Mouse (Mus musculus): ENCODE results near the gene Atp1a4. TPM values are rescaled to one million over a fixed set of nuclear protein-coding genes. Genes with fewer than 3 reads are reported as not detected.

Gene Atp1a4
- polyA plus RNA-seq, 1 experiment = 331 TPM

DNA sequence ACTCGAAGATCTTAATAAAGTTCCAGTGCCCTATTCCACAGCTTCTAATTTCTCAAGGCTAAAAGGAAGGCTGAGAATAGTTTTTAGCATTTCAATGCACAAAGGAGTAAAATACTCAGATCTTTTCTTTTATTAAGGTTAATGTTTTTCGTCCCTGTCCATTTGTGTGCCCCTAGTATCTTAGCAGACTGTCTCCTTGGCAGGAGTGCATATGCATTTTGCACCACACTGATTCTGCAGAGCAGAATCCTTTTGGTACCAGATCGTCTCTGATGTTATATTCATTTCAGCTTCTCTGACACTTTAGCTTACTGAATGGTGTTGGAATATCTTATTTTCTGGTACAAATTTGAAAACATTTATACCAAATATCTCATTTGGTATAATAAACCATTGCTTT is 76.4 kb downstream of the Atp1a4 start:
- H3K36me3 ChIP-seq (ENCODE audit: control insufficient read depth, insufficient read depth, low read length) = peaks cover 1% of the 10 kb centered on the region

DNA sequence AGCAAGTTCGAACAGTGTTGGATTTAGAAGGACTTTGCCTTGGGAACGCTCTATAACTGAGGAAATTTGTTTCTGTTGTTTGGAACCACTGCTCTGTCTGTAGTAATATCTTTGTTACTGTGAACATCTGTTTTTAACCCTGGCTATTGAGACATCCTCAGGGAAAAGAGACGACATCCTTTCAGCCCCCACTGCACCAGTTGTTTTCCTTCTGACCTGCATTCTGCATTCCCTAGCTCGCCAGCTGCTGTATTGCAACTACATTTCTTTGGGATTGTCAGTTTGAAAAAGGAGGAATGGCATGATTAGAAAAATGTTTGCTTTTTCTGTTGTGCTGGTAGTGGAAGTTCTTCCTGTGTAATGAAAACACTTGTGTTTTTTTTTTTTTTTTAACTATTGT is 77.3 kb downstream of the Atp1a4 start:
- TF ChIP-seq POLR2A (IDR thresholded peaks at IDR 0.05; ENCODE audit: control insufficient read depth, low read depth, low read length) (no peak), CTCF (IDR thresholded peaks at IDR 0.05; ENCODE audit: control insufficient read depth, insufficient read depth, insufficient replicate concordance, low read depth, low read length) (no peak)
- Histone ChIP-seq H3K36me3 (ENCODE audit: control insufficient read depth, insufficient read depth, low read length) (no peaks in the 10 kb centered on the region; the same call in 1 of the 2 replicates), H3K27me3 (ENCODE audit: control insufficient read depth, insufficient read depth, low read length) (no peaks in the 10 kb centered on the region), H3K27ac (ENCODE audit: control insufficient read depth, insufficient read depth, low read depth, low read length) (no peak overlapping the region), H3K4me1 (ENCODE audit: control insufficient read depth, insufficient read depth, low read length) (no peaks in the 10 kb centered on the region), H3K4me3 (ENCODE audit: control insufficient read depth, low read depth, low read length) (no peak overlapping the region)

More for the DNA sequence above, 76.4 kb downstream of the Atp1a4 start:
- Histone ChIP-seq H3K4me1 (ENCODE audit: control insufficient read depth, insufficient read depth, low read length) (no peaks in the 10 kb centered on the region), H3K4me3 (ENCODE audit: control insufficient read depth, low read depth, low read length) (no peak overlapping the region), H3K27me3 (ENCODE audit: control insufficient read depth, insufficient read depth, low read length) (no peaks in the 10 kb centered on the region), H3K27ac (ENCODE audit: control insufficient read depth, insufficient read depth, low read depth, low read length) (no peak overlapping the region)
- TF ChIP-seq CTCF (IDR thresholded peaks at IDR 0.05; ENCODE audit: control insufficient read depth, insufficient read depth, insufficient replicate concordance, low read depth, low read length) = no peak
- no peak for TF ChIP-seq POLR2A (IDR thresholded peaks at IDR 0.05; ENCODE audit: control insufficient read depth, low read depth, low read length)

DNA sequence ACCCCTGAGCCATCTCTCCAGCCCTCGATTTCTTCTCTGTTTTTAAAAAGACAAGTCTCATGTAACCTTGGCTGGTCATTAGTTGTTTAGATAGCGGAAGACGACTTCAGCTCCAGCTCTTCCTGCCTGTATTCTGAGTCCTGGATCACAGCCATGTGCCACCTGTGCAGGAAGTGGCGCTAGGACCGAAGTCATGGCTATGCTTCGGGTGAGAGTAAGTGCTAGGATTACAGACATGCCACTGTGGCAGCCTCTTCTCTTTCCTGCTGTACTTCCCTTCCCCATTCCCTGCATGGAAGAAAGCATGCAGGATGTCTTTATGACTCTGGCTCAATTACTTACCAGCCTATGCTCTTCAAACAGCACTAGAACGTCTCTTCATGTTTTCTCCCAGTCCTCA is 79.1 kb downstream of the Atp1a4 start:
- no peaks in the 10 kb centered on the region for H3K4me1 ChIP-seq (ENCODE audit: control insufficient read depth, insufficient read depth, low read length)
- H3K27ac ChIP-seq (ENCODE audit: control insufficient read depth, insufficient read depth, low read depth, low read length) = no peak overlapping the region
- H3K4me3 ChIP-seq (ENCODE audit: control insufficient read depth, low read depth, low read length) = no peak overlapping the region
- H3K36me3 ChIP-seq (ENCODE audit: control insufficient read depth, insufficient read depth, low read length) = peaks cover 1% of the 10 kb centered on the region
- no peaks in the 10 kb centered on the region for H3K27me3 ChIP-seq (ENCODE audit: control insufficient read depth, insufficient read depth, low read length)
- TF ChIP-seq CTCF (IDR thresholded peaks at IDR 0.05; ENCODE audit: control insufficient read depth, insufficient read depth, insufficient replicate concordance, low read depth, low read length) (no peak), POLR2A (IDR thresholded peaks at IDR 0.05; ENCODE audit: control insufficient read depth, low read depth, low read length) (no peak)

DNA sequence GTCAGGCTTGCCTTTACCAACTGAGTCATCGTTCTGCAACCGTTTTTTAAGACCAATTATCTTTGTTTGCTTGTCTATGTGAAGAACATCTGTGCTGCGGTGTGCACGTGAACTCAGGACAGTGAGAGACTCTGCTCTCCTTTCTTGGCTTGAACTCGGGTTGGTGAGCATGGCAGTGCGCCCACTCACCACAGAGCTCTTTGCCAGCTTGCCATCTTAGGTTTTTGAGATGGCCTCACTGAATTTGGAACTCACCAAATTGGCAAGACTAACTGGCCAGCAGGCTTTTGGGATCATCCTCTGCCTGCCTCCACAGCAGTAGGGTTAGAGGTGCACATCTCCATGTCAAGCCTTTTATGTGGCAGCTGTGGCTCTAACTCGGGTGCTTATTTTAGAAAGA is 80.4 kb downstream of the Atp1a4 start:
- no peak for TF ChIP-seq CTCF (IDR thresholded peaks at IDR 0.05; ENCODE audit: control insufficient read depth, insufficient read depth, insufficient replicate concordance, low read depth, low read length)
- no peak for TF ChIP-seq POLR2A (IDR thresholded peaks at IDR 0.05; ENCODE audit: control insufficient read depth, low read depth, low read length)
- Histone ChIP-seq H3K36me3 (ENCODE audit: control insufficient read depth, insufficient read depth, low read length) (peaks cover 1% of the 10 kb centered on the region), H3K27ac (ENCODE audit: control insufficient read depth, insufficient read depth, low read depth, low read length) (no peak overlapping the region), H3K4me3 (ENCODE audit: control insufficient read depth, low read depth, low read length) (no peak overlapping the region), H3K4me1 (ENCODE audit: control insufficient read depth, insufficient read depth, low read length) (no peaks in the 10 kb centered on the region), H3K27me3 (ENCODE audit: control insufficient read depth, insufficient read depth, low read length) (no peaks in the 10 kb centered on the region)

Other genes starting within 250 kb of the Atp1a4 start
- gene Vangl2, start 230.0 kb downstream of the Atp1a4 start, polyA plus RNA-seq (2012; rRNA removed) = 2.6 and 4.6 TPM in 2 replicates
- 0.24 and 0.33 TPM in 2 replicates for gene Nhlh1, start 200.8 kb downstream of the Atp1a4 start, polyA plus RNA-seq (2012; rRNA removed)
- 28.1 and 33.1 TPM in 2 replicates for gene Copa, start 175.9 kb downstream of the Atp1a4 start, polyA plus RNA-seq (2012; rRNA removed)
- gene Ncstn, start 175.6 kb downstream of the Atp1a4 start, polyA plus RNA-seq (2012; rRNA removed) = 60.5 and 77.9 TPM in 2 replicates
- 22.3 and 25.8 TPM in 2 replicates for gene Pex19, start 131.7 kb downstream of the Atp1a4 start, polyA plus RNA-seq (2012; rRNA removed)
- 53.2 and 55.6 TPM in 2 replicates for gene Dcaf8, start 110.3 kb downstream of the Atp1a4 start, polyA plus RNA-seq (2012; rRNA removed)
- gene Pea15a, start 51.6 kb downstream of the Atp1a4 start, polyA plus RNA-seq (2012; rRNA removed) = 15.8 and 17.5 TPM in 2 replicates
- 15.0 and 15.8 TPM in 2 replicates for gene Casq1, start 38.5 kb downstream of the Atp1a4 start, polyA plus RNA-seq (2012; rRNA removed)
- 43.9 and 52.2 TPM in 2 replicates for gene Igsf8, start 3.2 kb upstream of the Atp1a4 start, polyA plus RNA-seq (2012; rRNA removed)
- 12.4 and 17.3 TPM in 2 replicates for gene Atp1a2, start 39.6 kb upstream of the Atp1a4 start, polyA plus RNA-seq (2012; rRNA removed)
- 40.4 and 41.2 TPM in 2 replicates for gene Kcnj9, start 70.9 kb upstream of the Atp1a4 start, polyA plus RNA-seq (2012; rRNA removed)
- gene Kcnj10, start 82.8 kb upstream of the Atp1a4 start, polyA plus RNA-seq (2012; rRNA removed) = 0.06 TPM in 2 replicates
- 3.8 and 4.0 TPM in 2 replicates for gene Pigm, start 118.1 kb upstream of the Atp1a4 start, polyA plus RNA-seq (2012; rRNA removed)
- gene Slamf9, start 216.9 kb upstream of the Atp1a4 start, polyA plus RNA-seq (2012; rRNA removed) = 9.8 and 13.1 TPM in 2 replicates
- gene Igsf9, start 223.4 kb upstream of the Atp1a4 start, polyA plus RNA-seq (2012; rRNA removed) = 66.1 and 68.5 TPM in 2 replicates
- gene Tagln2, start 241.6 kb upstream of the Atp1a4 start, polyA plus RNA-seq (2012; rRNA removed) = 7.6 and 16.5 TPM in 2 replicates

Data from testis, adult 2 months (tissue).